Mouse (Mus musculus) layer of hippocampus, adult 11-12 months (tissue): ENCODE measurements at regions not wholly inside any gene's neighbourhood (a gene's known extent, or its start where the extent isn't known, plus 50 kb on each side); places are given as distances from the start of the nearest gene placed in this dataset.

Experiments used
- DNase-seq: peaks from one replicate; pipeline ENCODE4 v3.0.0; 2022; ENCODE audit warnings: low spot score

GRCm38 (mm10) chr19:49563612-49564256, 1114.7 kb downstream of the Sorcs1 start:
- no peak for DNase-seq

GRCm38 (mm10) chr19:49539445-49540407, 1138.7 kb downstream of the Sorcs1 start:
- peak; percentile 43 for DNase-seq
